Mouse (Mus musculus) cerebellum, postnatal 10 days (tissue): ENCODE results near the gene Atoh7.
A peak's percentile ranks its signal among the peaks of the same experiment; 100 is the strongest.

Experiments
- DNase-seq, 2 experiments: peaks; one replicate each; pipeline ENCODE4 v3.0.0; 2021; ENCODE audit warnings: mixed read lengths in 2 of 2

The Atoh7 gene

DNA sequence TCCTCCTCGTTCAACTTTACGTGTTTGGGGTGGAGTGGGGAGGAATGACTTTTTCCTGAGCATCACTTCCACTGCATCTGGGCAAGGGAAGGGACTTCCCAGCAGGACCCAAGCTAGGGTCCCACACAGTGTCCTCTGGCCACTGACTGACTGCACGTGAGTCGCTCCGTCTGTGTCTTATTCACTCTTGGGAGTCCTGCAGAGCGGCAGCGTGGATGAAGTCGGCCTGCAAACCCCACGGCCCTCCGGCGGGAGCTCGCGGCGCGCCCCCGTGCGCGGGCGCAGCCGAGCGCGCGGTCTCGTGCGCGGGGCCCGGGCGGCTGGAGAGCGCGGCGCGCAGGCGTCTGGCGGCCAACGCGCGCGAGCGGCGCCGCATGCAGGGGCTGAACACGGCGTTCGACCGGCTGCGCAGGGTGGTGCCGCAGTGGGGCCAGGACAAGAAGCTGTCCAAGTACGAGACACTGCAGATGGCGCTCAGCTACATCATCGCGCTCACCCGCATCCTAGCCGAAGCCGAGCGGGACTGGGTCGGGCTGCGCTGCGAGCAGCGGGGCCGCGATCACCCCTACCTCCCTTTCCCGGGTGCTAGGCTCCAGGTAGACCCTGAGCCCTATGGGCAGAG lies 601 bp downstream of the Atoh7 start:
- peak; percentile 89 to 92 for DNase-seq

GRCm38 (mm10) chr10:63100657-63101056 lies 1.2 kb downstream of the Atoh7 start:
- DNase-seq = no peak

- DNase-seq = peak in 1 of 2 experiments; percentile 61
Measured at GRCm38 (mm10) chr10:63113027-63113604, 13.7 kb downstream of the Atoh7 start.

GRCm38 (mm10) chr10:63113716-63114360 lies 14.4 kb downstream of the Atoh7 start:
- no peak for DNase-seq

DNA sequence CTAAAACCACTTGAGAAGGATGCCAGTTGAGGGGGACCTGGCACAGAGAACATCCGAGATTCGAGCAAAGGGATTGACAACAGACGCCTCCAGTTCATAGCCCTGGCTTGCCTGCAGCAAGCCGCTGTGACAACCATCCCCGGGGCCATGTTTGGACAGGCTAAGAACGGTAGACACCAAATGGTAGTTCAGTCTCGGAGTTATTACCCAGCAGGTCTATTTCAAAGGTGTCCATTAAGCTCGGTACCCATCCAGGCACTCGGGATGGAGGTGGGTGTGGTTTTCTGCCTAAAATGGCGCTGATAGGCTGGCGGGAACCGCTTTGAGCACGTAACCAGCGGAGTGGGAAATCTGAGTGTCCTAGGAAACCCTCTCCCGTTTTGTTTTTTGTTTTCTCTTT lies 16.4 kb downstream of the Atoh7 start:
- peak in 1 of 2 experiments; percentile 15 for DNase-seq

DNA sequence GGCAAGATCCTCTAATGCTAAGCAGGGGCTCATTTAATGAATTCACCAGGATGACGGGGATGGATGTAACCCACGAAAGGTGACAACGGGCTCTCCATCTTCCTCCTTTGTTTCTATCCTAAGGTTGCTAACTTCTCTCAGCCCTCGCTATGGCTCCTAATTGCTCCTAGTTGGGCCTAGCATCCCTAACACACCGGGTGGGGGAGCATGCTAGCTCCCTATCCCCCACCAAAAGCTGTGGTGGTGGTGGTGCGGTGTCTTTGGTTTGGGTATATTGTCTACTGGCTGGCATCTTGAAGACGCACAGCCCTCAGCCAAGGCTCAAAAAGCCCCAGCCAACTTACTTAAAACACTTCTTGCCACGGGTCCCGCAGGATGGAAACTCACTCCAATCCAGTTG lies 16.9 kb downstream of the Atoh7 start:
- no peak for DNase-seq

GRCm38 (mm10) chr10:63117583-63117982 lies 18.1 kb downstream of the Atoh7 start:
- DNase-seq = no peak

GRCm38 (mm10) chr10:63119916-63120315 lies 20.5 kb downstream of the Atoh7 start:
- no peak for DNase-seq

DNA sequence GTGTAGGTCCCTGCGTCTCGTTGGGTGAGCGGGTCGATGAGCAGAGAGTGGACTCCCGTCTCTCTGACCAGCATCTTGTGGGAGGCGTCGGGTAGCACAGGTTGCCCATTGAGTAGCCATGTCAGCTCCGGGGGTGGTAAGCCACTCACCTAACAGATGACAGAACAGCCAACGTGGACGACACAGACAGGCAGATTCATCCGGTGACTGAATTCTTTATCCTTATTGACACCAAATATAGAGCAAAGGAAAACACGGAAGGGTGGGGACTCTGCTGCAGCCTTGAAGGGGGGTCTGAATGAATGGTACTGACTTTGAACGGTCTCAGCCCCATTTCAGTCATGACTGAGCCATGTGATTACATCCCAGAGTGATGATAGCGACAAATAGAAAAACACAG lies 22.5 kb downstream of the Atoh7 start:
- DNase-seq = no peak

- peak; percentile 71 to 74 for DNase-seq
Measured at GRCm38 (mm10) chr10:63122516-63122915, 23.1 kb downstream of the Atoh7 start.

- no peak for DNase-seq
Measured at GRCm38 (mm10) chr10:63123141-63123540, 23.7 kb downstream of the Atoh7 start.

DNA sequence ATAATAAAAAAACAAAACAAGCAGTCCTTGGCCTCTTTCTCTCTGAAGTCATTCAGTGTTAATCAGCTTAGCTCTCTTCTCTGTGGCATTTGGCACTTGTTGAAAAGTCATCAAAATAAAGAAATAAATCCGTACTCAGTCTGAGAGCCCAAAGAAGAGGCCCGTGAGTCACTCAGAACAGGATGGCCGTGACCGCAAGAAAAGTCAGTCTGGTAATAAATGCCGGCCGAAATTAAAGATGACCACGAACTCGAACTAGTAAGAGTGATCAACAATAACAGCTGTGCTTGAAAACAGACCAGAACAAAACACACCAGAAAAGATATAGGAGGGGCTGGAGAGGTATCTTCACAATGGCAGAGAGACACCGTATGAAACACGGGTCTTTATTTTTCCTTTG lies 24.6 kb downstream of the Atoh7 start:
- DNase-seq = no peak

DNA sequence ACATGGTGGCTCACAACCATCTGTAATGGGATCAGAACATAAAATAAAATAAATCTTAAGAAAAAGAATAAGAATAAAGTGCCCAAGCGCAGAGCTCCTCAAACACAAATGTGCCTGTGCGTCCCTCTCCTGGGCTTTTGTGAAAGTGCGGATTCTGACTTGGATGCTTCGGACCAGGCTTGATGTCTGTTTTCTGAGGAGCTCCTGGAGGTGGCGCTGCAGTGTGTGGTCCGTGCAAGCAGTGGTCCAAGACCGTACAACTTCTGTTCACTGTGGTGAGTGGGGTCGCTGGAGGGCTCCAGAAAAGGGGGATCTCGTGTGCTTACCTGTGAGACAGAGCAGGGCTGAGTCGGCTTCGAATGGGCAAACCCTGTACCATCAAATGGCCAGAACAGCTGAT lies 25.9 kb downstream of the Atoh7 start:
- DNase-seq = peak; percentile 20 to 27

GRCm38 (mm10) chr10:63126116-63126515 lies 26.7 kb downstream of the Atoh7 start:
- DNase-seq = no peak

GRCm38 (mm10) chr10:63127156-63127555 lies 27.7 kb downstream of the Atoh7 start:
- no peak for DNase-seq

DNA sequence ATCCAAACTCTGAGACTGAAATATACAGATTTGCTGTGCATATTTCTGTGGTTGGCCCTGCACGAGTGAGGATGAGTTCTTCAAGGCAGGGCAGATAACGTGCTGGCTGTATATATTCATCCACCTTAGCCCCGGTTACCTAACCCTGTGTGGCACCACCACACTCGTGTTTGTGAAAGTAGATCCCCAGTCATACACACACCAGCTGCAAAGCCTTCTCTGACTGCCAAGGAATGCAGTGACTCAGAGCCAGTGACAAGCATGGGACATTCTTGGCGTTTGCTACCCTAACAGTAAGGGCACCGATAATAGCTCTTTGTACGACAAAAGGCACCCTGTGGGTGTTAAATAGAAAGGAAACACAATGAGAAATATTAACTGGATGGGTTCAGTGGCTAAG lies 28.8 kb downstream of the Atoh7 start:
- DNase-seq = no peak

DNA sequence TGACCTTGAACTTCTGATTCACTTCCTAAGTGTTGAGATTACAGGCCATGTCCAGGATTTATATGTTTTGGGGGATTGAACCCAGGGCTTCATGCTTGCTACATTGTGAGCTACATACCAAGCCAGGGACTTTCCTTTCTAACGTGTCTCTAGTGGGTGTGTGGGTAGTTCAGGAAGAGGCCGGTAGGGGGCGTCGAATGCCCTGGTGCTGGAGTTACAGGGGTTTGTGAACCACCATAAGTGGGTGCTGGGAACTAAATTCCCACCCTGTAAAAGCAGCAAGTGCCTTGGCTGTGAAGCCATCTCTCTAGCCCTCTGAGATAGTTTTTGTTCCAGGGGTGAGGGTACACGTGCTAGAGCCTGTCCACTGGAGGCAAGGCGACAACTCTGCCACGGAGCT lies 31.0 kb downstream of the Atoh7 start:
- no peak for DNase-seq

- no peak for DNase-seq
Measured at GRCm38 (mm10) chr10:63132356-63132755, 32.9 kb downstream of the Atoh7 start.

DNA sequence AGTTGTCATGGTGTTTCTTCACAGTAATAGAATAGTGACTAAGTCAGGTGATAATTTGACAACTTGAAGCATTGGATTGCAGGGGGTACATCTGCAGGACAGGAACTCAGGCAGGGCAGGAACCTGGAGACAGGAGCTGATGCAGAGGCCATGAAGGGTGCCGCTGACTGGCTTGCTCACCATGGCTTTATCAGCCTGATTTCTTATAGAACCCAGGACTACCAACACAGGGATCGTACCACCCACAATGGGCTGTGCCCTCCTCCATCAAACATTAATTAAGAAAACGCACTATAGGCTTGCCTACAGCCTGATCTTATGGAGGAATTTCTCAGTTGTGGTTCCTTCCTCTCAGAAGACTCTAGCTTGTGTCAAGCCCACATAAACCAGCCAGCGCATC lies 33.9 kb downstream of the Atoh7 start:
- no peak for DNase-seq

GRCm38 (mm10) chr10:63135680-63136079 lies 36.2 kb downstream of the Atoh7 start:
- DNase-seq = no peak

GRCm38 (mm10) chr10:63136436-63136835 lies 37.0 kb downstream of the Atoh7 start:
- no peak for DNase-seq

DNA sequence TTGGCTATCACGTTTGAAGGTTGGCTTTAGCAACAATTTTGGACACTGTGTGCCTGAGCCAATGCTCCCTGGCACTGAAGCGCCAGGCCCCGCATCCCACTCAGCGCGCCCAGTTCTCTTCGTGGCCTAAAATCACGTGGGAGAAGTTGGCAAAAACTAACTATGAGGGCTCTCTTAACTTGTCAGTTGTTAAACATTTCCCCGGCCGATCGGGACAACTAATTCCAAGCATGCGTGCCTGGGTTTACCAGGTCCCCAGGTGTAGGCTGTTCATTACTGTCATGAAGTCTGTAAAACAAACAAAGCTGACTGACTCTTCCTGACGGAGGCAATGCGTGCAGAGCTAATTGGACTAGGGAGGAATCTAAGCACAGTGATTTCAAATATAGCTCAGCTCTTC lies 43.2 kb downstream of the Atoh7 start:
- DNase-seq = no peak
